Mouse (Mus musculus): ENCODE data around the gene Insr. TPM values are rescaled to one million over a fixed set of nuclear protein-coding genes. Genes with fewer than 3 reads are reported as not detected.
A peak's percentile ranks its signal among the peaks of the same experiment; 100 is the strongest.
"Not testable (repeated sequence)": the region's sequence is repeated elsewhere in the genome, so short reads cannot be mapped to it uniquely, and the experiment has no call there.

Gene Insr
- polyA plus RNA-seq (2015; fragmentation: Nextera tagmentation; extraction: Ambion mirVana): 26.5 and 27.2 TPM in 2 replicates

GRCm38 (mm10) chr8:3278934-3279720, at the start of gene Insr:
TSS of gene Insr (minus strand) at chr8:3279617.
- ATAC-seq (replicated peaks; ENCODE audit: low FRiP score, low read depth) (peak; percentile 97), DNase-seq (ENCODE audit: low spot score) (peak; percentile 96)
- no peaks in the 10 kb centered on the region for H3K9me3 ChIP-seq (replicated peaks; ENCODE audit: low read length)
- TF ChIP-seq CTCF (IDR thresholded peaks at IDR 0.05; ENCODE audit: low read depth): peak; percentile 2; the same call in 1 of the 2 replicates
- H3K4me3 ChIP-seq (replicated peaks; ENCODE audit: low read depth, low read length): peak within 1 kb of the TSS; percentile 65
- H3K4me2 ChIP-seq (ENCODE audit: low read length): peak within 1 kb of the TSS; percentile 94
- under 1% methylated on average over 51 of the region's 61 CpGs for WGBS
- H3K27me3 ChIP-seq (ENCODE audit: insufficient read depth, low read length): no peaks in the 10 kb centered on the region
- peak within 1 kb of the TSS; percentile 92 for H3K9ac ChIP-seq (ENCODE audit: low read depth, low read length)
- no peaks in the 10 kb centered on the region for H3K36me3 ChIP-seq (ENCODE audit: insufficient read depth, low read length)
- peaks cover 8% of the 10 kb centered on the region for H3K4me1 ChIP-seq (replicated peaks; ENCODE audit: insufficient read depth, low read length)
- H3K27ac ChIP-seq: peak within 1 kb of the TSS; percentile 82

GRCm38 (mm10) chr8:3327538-3328245, 48.3 kb upstream of the Insr start:
- Histone ChIP-seq H3K4me2 (ENCODE audit: low read length) (no peak overlapping the region), H3K9ac (ENCODE audit: low read depth, low read length) (no peak overlapping the region), H3K27me3 (ENCODE audit: insufficient read depth, low read length) (no peaks in the 10 kb centered on the region), H3K9me3 (replicated peaks; ENCODE audit: low read length) (no peaks in the 10 kb centered on the region), H3K27ac (no peak overlapping the region), H3K36me3 (ENCODE audit: insufficient read depth, low read length) (no peaks in the 10 kb centered on the region), H3K4me3 (replicated peaks; ENCODE audit: low read depth, low read length) (no peak overlapping the region), H3K4me1 (replicated peaks; ENCODE audit: insufficient read depth, low read length) (no peaks in the 10 kb centered on the region)
- 58% methylated on average over 8 of the region's 8 CpGs for WGBS
- DNase-seq (ENCODE audit: low spot score) (no peak), ATAC-seq (replicated peaks; ENCODE audit: low FRiP score, low read depth) (no peak)
- no peak for TF ChIP-seq CTCF (IDR thresholded peaks at IDR 0.05; ENCODE audit: low read depth)

- WGBS: 88% methylated on average over 1 of the region's 1 CpGs
- H3K9ac ChIP-seq (ENCODE audit: low read depth, low read length): no peak overlapping the region
- ATAC-seq (replicated peaks; ENCODE audit: low FRiP score, low read depth): no peak
- no peak overlapping the region for H3K4me2 ChIP-seq (ENCODE audit: low read length)
- no peaks in the 10 kb centered on the region for H3K27me3 ChIP-seq (ENCODE audit: insufficient read depth, low read length)
- H3K36me3 ChIP-seq (ENCODE audit: insufficient read depth, low read length): no peaks in the 10 kb centered on the region
- no peaks in the 10 kb centered on the region for H3K4me1 ChIP-seq (replicated peaks; ENCODE audit: insufficient read depth, low read length)
- no peaks in the 10 kb centered on the region for H3K9me3 ChIP-seq (replicated peaks; ENCODE audit: low read length)
- no peak for DNase-seq (ENCODE audit: low spot score)
- TF ChIP-seq CTCF (IDR thresholded peaks at IDR 0.05; ENCODE audit: low read depth): no peak
- no peak overlapping the region for H3K27ac ChIP-seq
- no peak overlapping the region for H3K4me3 ChIP-seq (replicated peaks; ENCODE audit: low read depth, low read length)
Measured at GRCm38 (mm10) chr8:3327056-3327455, 47.6 kb upstream of the Insr start.

- no peak overlapping the region for H3K4me3 ChIP-seq (replicated peaks; ENCODE audit: low read depth, low read length)
- H3K9me3 ChIP-seq (replicated peaks; ENCODE audit: low read length): no peaks in the 10 kb centered on the region
- no peak for TF ChIP-seq CTCF (IDR thresholded peaks at IDR 0.05; ENCODE audit: low read depth)
- 90% methylated on average over 2 of the region's 2 CpGs for WGBS
- no peak overlapping the region for H3K4me2 ChIP-seq (ENCODE audit: low read length)
- no peak for ATAC-seq (replicated peaks; ENCODE audit: low FRiP score, low read depth)
- H3K4me1 ChIP-seq (replicated peaks; ENCODE audit: insufficient read depth, low read length): no peaks in the 10 kb centered on the region
- H3K9ac ChIP-seq (ENCODE audit: low read depth, low read length): no peak overlapping the region
- H3K27me3 ChIP-seq (ENCODE audit: insufficient read depth, low read length): no peaks in the 10 kb centered on the region
- H3K36me3 ChIP-seq (ENCODE audit: insufficient read depth, low read length): no peaks in the 10 kb centered on the region
- no peak overlapping the region for H3K27ac ChIP-seq
- no peak for DNase-seq (ENCODE audit: low spot score)
Measured at GRCm38 (mm10) chr8:3324253-3324652, 44.8 kb upstream of the Insr start.

GRCm38 (mm10) chr8:3319267-3319666, 39.9 kb upstream of the Insr start:
- H3K27ac ChIP-seq; DNase-seq (ENCODE audit: low spot score); ATAC-seq (replicated peaks; ENCODE audit: low FRiP score, low read depth); H3K9ac ChIP-seq (ENCODE audit: low read depth, low read length); H3K27me3 ChIP-seq (ENCODE audit: insufficient read depth, low read length); H3K4me3 ChIP-seq (replicated peaks; ENCODE audit: low read depth, low read length); H3K4me1 ChIP-seq (replicated peaks; ENCODE audit: insufficient read depth, low read length); H3K9me3 ChIP-seq (replicated peaks; ENCODE audit: low read length); H3K4me2 ChIP-seq (ENCODE audit: low read length); H3K36me3 ChIP-seq (ENCODE audit: insufficient read depth, low read length): not testable (repeated sequence)
- 95% methylated on average over 8 of the region's 11 CpGs for WGBS

- Histone ChIP-seq H3K27me3 (ENCODE audit: insufficient read depth, low read length) (no peaks in the 10 kb centered on the region), H3K9me3 (replicated peaks; ENCODE audit: low read length) (no peaks in the 10 kb centered on the region), H3K4me3 (replicated peaks; ENCODE audit: low read depth, low read length) (no peak overlapping the region), H3K9ac (ENCODE audit: low read depth, low read length) (no peak overlapping the region), H3K27ac (no peak overlapping the region), H3K4me1 (replicated peaks; ENCODE audit: insufficient read depth, low read length) (no peaks in the 10 kb centered on the region), H3K36me3 (ENCODE audit: insufficient read depth, low read length) (no peaks in the 10 kb centered on the region), H3K4me2 (ENCODE audit: low read length) (no peak overlapping the region)
- no peak for TF ChIP-seq CTCF (IDR thresholded peaks at IDR 0.05; ENCODE audit: low read depth)
- ATAC-seq (replicated peaks; ENCODE audit: low FRiP score, low read depth): no peak
- no peak for DNase-seq (ENCODE audit: low spot score)
- 87% methylated on average over 5 of the region's 5 CpGs for WGBS
Measured at GRCm38 (mm10) chr8:3316585-3316984, 37.2 kb upstream of the Insr start.
